Mouse (Mus musculus): ENCODE measurements around the gene Olfr507. TPM values are rescaled to one million over a fixed set of nuclear protein-coding genes. Genes with fewer than 3 reads are reported as not detected.
"Not testable (repeated sequence)": the region's sequence is repeated elsewhere in the genome, so short reads cannot be mapped to it uniquely, and the experiment has no call there.

The Olfr507 gene
- total RNA-seq (2021), result not detected
- long read RNA-seq, result 0 reads

GRCm38 (mm10) chr7:108621514-108621913 lies at the start of gene Olfr507:
TSS of gene Olfr507 (plus strand) at chr7:108621814.
- no peak for DNase-seq (ENCODE audit: low spot score in 2 of 2)

- no peak for DNase-seq (ENCODE audit: low spot score in 2 of 2)
These were observed 31.8 kb upstream of the Olfr507 start for GRCm38 (mm10) chr7:108589797-108590196.

GRCm38 (mm10) chr7:108601916-108602315 lies 19.7 kb upstream of the Olfr507 start:
- not testable (repeated sequence) for DNase-seq (ENCODE audit: low spot score in 2 of 2)

- no peak for DNase-seq (ENCODE audit: low spot score in 2 of 2)
These were observed 11.1 kb upstream of the Olfr507 start, which contains the start of gene Olfr506 for GRCm38 (mm10) chr7:108610487-108610886. TSS of gene Olfr506 (plus strand) at chr7:108610787.

GRCm38 (mm10) chr7:108614110-108614509 lies 7.5 kb upstream of the Olfr507 start:
- no peak for DNase-seq (ENCODE audit: low spot score in 2 of 2)

- not testable (repeated sequence) for DNase-seq (ENCODE audit: low spot score in 2 of 2)
These were observed 4.8 kb upstream of the Olfr507 start for GRCm38 (mm10) chr7:108616781-108617180.

GRCm38 (mm10) chr7:108629694-108630093 lies 8.1 kb downstream of the Olfr507 start, which contains the start of gene Olfr508:
TSS of gene Olfr508 (plus strand) at chr7:108629994.
- no peak for DNase-seq (ENCODE audit: low spot score in 2 of 2)

GRCm38 (mm10) chr7:108651806-108652205 lies 30.2 kb downstream of the Olfr507 start, which contains the start of gene Olfr509:
TSS of gene Olfr509 (minus strand) at chr7:108651906.
- no peak for DNase-seq (ENCODE audit: low spot score in 2 of 2)

- no peak for DNase-seq (ENCODE audit: low spot score in 2 of 2)
These were observed 40.8 kb downstream of the Olfr507 start for GRCm38 (mm10) chr7:108662419-108662818.

- no peak for DNase-seq (ENCODE audit: low spot score in 2 of 2)
These were observed 44.5 kb downstream of the Olfr507 start, which contains the start of gene Olfr510 for GRCm38 (mm10) chr7:108666118-108666517. TSS of gene Olfr510 (plus strand) at chr7:108666418.

- DNase-seq (ENCODE audit: low spot score in 2 of 2), result no peak
These were observed 49.4 kb downstream of the Olfr507 start for GRCm38 (mm10) chr7:108671058-108671457.

Other genes with a start within 250 kb of the Olfr507 start
- not detected for gene Olfr495, start 228.6 kb upstream of the Olfr507 start, total RNA-seq (2021)
- gene Olfr497, start 201.4 kb upstream of the Olfr507 start, total RNA-seq (2021), result not detected
- gene Olfr498, start 156.5 kb upstream of the Olfr507 start, total RNA-seq (2021), result not detected
- not detected for gene Olfr502, start 96.7 kb upstream of the Olfr507 start, total RNA-seq (2021)
- gene Olfr503, start 77.3 kb upstream of the Olfr507 start, total RNA-seq (2021), result not detected
- not detected for gene Olfr504, start 56.0 kb upstream of the Olfr507 start, total RNA-seq (2021)
- not detected for gene Olfr506, start 11.0 kb upstream of the Olfr507 start, total RNA-seq (2021)
- gene Olfr508, start 8.2 kb downstream of the Olfr507 start, total RNA-seq (2021), result not detected
- gene Olfr509, start 30.1 kb downstream of the Olfr507 start, total RNA-seq (2021), result not detected
- not detected for gene Olfr510, start 44.6 kb downstream of the Olfr507 start, total RNA-seq (2021)
- not detected for gene Olfr512, start 91.5 kb downstream of the Olfr507 start, total RNA-seq (2021)
- not detected for gene Olfr513, start 129.2 kb downstream of the Olfr507 start, total RNA-seq (2021)
- gene Olfr514, start 204.2 kb downstream of the Olfr507 start, total RNA-seq (2021), result not detected
- gene Olfr516, start 228.7 kb downstream of the Olfr507 start, total RNA-seq (2021), result not detected

Measured in layer of hippocampus, adult 18-20 months (tissue).